Mouse (Mus musculus): ENCODE data around the gene Parg.
A peak's percentile ranks its signal among the peaks of the same experiment; 100 is the strongest.

Gene Parg

GRCm38 (mm10) chr14:32321732-32322685 is 120.3 kb downstream of the Parg start, which contains the start of gene Ogdhl:
Gene Ogdhl, plus strand, starts transcription at chr14:32322019.
- DNase-seq, result peak; percentile 56

DNA sequence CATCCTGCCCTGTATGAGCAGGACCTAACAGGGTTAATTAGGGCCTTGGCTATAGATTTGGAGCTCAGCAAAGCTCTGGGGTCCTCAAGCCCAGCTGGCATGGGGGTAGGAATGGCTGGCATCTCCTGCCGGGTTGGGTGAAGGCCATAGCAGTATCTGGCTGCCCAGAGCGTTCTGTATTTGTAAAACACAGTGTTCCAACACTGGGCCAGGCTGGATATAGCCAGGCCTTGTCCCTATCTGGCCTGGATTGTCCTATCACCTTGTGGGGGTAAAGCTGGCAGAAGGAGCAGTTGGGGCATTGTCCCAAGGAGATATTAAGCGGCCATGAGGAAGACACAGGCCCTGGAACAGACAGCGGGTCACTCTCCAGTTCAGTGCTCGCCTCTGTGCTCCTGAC is 121.5 kb downstream of the Parg start:
- no peak for DNase-seq

GRCm38 (mm10) chr14:32327366-32327765 is 125.6 kb downstream of the Parg start:
- no peak for DNase-seq

- no peak for DNase-seq
These were observed 131.0 kb downstream of the Parg start for GRCm38 (mm10) chr14:32332515-32333445.

- no peak for DNase-seq
These were observed 134.3 kb downstream of the Parg start for GRCm38 (mm10) chr14:32336021-32336420.

GRCm38 (mm10) chr14:32336547-32336946 is 134.8 kb downstream of the Parg start:
- no peak for DNase-seq

GRCm38 (mm10) chr14:32341823-32342222 is 140.1 kb downstream of the Parg start:
- DNase-seq, result no peak

DNA sequence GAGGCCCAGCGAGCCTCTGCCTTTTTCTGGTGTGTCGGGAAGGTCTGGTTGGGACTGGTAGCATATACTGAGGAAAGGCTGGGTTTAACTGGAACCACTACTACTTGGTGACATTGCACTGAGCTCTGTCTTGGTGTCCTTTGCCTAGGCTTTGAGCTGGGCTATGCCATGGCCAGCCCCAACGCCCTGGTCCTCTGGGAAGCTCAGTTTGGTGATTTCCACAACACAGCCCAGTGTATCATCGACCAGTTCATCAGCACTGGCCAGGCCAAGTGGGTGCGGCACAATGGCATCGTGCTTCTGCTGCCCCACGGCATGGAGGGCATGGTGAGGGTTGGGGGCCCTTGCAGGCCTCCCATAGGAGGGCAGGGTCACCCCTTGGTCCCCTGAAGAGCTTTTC is 142.4 kb downstream of the Parg start:
- no peak for DNase-seq

DNA sequence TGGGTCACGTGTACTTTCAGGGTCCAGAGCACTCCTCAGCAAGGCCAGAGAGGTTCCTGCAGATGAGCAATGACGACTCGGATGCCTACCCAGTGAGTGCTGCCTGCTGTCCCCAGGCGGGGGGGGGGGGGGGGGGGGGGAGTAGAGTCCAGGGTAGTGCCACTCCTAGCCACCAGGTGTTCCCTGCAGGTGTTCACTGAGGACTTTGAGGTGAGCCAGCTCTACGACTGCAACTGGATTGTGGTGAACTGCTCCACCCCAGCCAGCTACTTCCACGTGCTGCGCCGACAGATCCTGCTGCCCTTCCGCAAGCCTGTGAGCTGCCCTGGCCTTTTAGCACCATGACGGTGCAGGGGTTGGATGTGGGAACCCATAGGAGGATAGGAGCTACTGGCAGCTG is 142.9 kb downstream of the Parg start:
- no peak for DNase-seq
